Mouse (Mus musculus) large intestine, adult 2 months (tissue): ENCODE measurements around the gene Gtf3c6. TPM values are rescaled to one million over a fixed set of nuclear protein-coding genes. Genes with fewer than 3 reads are reported as not detected.

Experiments used
- DNase-seq: peaks from one replicate; pipeline ENCODE4 v3.0.0-alpha.2; 2012; ENCODE audit warnings: low read depth, low spot score
- WGBS: fragments of 180-500 bp; shearing (Covaris S2); methylation state at CpG from one replicate; pipeline ENCODE4 v1.1.7; 2018; 5-methylcytosine and 5-hydroxymethylcytosine counted together
- polyA plus RNA-seq: library from polyadenylated mRNA; depleted of rRNA; stranded (reverse); fragments of >200 nt; gene quantifications from 2 replicates; pipeline ENCODE4 v1.2.3, GENCODE M21; 2012

Gtf3c6 gene
- polyA plus RNA-seq, 1 experiment, result 6.4 TPM

DNA sequence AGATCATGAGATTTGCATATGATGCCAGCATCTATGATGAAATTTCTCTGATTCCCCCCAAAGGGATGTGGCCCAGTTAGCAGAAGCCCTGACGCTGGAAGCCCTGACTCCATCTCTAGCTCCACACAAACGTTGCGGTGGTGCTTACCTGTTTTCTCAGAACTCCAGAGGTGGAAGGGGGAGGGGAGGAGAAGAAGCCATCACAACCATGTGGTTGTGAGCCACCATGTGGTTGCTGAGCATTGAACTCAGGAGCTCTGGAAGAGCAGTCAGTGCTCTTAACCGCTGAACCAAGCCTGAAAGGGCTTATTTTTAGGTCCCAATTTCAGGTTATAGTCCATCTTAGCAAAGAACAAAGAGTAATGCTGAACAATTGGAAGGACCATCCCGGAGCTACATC is 2.4 kb upstream of the Gtf3c6 start:
- DNase-seq, result no peak
- 75% methylated on average over 5 of the region's 5 CpGs for WGBS

DNA sequence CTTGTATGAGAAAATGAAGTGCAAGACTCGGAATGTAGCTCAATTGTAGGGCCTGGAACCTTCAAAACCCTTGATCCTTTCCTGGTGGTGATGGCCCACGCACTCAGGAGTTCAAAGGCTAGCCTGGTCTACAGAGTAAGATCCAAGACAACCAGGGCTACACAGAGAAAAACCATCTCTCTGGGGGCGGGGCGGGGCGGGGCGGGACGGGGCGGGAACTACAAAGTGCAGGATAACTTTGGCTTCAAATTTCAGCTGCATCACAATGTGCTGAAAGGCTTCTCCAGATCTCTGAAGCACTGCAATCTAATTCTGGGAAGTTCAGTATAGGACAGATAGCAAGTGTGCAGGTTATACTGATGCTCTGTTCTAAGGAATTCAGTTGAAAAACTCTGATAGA is 1.6 kb upstream of the Gtf3c6 start:
- DNase-seq, result no peak
- WGBS, result 13% methylated on average over 8 of the region's 8 CpGs

DNA sequence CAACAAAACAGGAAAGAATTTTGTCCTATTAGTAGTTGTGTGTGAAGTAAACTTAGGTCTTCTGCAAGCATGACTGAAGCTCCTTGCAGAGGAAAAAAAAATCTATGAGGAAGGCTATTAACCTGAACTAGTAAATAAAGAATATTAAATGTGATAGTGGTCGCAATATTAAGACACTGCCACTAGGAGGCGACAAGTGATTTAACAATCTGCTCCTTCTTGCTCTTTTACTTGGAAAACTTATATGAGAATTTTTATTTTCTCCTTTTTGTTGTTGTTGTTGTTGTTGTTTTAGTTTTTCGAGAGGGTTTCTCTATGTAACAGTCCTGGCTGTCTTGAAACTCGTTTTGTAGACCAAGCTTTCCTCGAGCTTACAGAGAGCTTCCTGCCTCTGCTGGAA is 1.1 kb upstream of the Gtf3c6 start:
- 0% methylated on average over 5 of the region's 5 CpGs for WGBS
- peak; percentile 44 for DNase-seq

DNA sequence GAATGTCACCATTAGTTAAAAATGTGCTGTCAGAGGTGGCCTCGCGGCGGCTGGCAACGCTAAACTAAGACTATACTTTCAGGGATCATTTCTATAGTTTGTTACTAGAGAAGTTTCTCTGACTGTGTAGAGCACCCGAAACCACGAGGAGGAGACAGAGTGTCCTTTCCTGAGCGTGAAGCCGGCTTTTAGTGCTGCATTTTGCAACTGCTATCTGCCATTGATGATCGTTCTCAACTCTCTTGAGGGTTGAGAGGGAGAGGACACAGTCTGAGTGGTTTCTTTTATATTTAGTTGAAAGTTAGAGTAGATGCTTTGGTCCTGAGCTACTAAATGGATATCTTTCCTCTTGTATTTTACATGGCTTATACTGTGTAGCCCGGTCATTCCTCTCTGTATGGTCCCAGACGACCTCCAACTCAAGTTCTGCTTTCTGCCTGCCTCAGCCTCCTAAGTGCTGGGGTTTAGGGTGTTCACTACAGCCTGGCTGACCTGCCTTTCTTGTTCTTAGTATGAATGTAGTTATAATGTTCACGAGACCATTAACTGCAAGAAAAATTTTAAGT is 576 bp upstream of the Gtf3c6 start:
- 0% methylated on average over 12 of the region's 12 CpGs for WGBS
- DNase-seq, result peak; percentile 74

DNA sequence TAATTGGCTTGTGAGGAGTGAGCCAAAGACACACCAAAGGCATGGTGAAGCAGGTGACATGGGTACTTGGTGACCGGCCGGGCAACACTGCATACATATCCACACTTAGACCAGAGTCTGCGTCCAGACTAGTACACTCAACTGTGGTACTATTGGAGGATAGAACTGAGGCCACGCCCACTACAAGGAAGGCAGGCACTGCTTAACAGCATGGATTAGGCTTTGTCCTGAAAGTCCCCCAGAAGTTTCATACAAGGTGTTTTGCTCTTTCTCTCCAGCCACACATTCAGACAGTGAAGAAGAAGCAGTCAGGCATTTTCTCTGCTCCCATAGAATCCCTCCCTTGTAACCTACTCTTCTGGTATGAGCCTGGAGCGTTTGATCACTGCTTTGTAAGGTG is 1.2 kb downstream of the Gtf3c6 start:
- WGBS, result 0% methylated on average over 5 of the region's 5 CpGs
- peak; percentile 51 for DNase-seq

- 90% methylated on average over 6 of the region's 6 CpGs for WGBS
These were observed 6.9 kb downstream of the Gtf3c6 start for GRCm38 (mm10) chr10:40250969-40251368.

DNA sequence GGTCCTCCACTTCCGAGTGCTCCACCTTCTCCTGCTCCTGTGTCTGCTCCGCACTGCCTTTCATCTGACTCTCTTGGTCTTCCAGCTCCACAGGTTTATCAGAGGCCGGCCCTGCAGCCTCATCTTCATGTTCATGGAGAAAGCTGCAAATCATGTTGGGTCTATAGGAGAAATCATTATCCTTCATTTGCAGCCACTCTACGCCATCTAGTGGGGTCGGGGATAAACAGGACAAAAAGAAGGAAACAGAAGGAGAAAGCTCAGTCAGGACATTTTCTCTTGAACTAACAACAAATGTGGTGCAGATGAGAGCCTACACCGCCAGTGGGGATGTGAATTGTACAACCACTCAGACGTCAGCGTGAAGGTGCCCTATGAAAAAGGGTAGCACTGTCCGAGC is 8.3 kb downstream of the Gtf3c6 start:
- WGBS, result 84% methylated on average over 9 of the region's 9 CpGs
- DNase-seq, result no peak

More at GRCm38 (mm10) chr10:40250969-40251368, 6.9 kb downstream of the Gtf3c6 start:
- no peak for DNase-seq

DNA sequence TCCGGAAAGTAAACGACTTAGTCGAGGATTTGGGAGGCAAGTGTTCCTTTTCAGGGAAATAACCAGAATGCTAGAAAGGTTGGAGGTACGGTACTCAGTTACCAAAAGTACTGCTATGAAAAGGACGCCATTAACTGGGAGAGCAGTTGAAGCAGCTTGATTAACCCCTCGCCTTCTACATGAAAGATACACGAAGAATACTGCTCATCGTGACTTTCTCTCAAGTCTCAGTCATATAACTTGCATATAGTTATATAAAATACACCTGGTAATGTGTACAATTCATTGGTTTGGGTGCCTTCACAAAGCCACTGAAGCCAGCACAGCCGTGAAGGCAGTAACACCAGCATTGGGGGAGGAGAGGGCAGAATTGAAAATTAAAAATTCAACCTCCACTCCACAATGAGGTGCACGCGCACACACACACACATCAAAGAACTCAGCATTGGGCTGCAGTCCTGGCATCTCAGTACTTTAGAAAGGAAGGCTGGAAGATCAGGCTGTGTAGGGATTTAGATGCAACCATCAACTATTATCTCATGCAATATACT is 10.7 kb downstream of the Gtf3c6 start:
- 24% methylated on average over 11 of the region's 11 CpGs for WGBS
- DNase-seq, result no peak

GRCm38 (mm10) chr10:40246374-40247165 is 11.3 kb downstream of the Gtf3c6 start, which contains the start of gene Rpf2:
TSS of gene Rpf2 (minus strand) at chr10:40247036.
- WGBS, result under 1% methylated on average over 54 of the region's 54 CpGs
- peak; percentile 76 for DNase-seq

GRCm38 (mm10) chr10:40237826-40238225 is 20.1 kb downstream of the Gtf3c6 start:
- 96% methylated on average over 5 of the region's 5 CpGs for WGBS
- DNase-seq, result no peak

- WGBS, result 87% methylated on average over 3 of the region's 3 CpGs
- DNase-seq, result no peak
These were observed 24.7 kb downstream of the Gtf3c6 start for GRCm38 (mm10) chr10:40233241-40233640.

DNA sequence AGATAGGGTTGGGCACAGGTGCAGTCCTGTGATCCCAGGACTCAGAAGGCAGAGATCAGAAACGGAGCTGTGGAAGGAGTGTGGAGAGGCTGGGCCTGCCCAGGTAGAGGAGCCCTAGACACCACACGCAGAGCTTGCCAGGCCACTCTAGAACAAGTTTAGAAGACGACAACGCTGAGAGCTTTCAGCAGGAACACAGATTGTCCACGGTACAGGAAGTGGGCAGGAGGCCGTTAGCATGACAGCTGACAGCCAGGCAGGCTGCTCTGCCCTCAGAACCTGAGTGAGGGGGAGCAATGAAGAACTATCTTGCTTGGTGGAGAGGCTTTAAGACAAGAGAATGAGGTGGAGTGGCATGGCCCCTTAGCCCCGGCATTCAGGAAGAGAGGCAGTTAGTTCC is 25.5 kb downstream of the Gtf3c6 start:
- WGBS, result 70% methylated on average over 7 of the region's 7 CpGs
- DNase-seq, result no peak

GRCm38 (mm10) chr10:40229725-40230124 is 28.2 kb downstream of the Gtf3c6 start:
- WGBS, result 96% methylated on average over 1 of the region's 1 CpGs
- no peak for DNase-seq

DNA sequence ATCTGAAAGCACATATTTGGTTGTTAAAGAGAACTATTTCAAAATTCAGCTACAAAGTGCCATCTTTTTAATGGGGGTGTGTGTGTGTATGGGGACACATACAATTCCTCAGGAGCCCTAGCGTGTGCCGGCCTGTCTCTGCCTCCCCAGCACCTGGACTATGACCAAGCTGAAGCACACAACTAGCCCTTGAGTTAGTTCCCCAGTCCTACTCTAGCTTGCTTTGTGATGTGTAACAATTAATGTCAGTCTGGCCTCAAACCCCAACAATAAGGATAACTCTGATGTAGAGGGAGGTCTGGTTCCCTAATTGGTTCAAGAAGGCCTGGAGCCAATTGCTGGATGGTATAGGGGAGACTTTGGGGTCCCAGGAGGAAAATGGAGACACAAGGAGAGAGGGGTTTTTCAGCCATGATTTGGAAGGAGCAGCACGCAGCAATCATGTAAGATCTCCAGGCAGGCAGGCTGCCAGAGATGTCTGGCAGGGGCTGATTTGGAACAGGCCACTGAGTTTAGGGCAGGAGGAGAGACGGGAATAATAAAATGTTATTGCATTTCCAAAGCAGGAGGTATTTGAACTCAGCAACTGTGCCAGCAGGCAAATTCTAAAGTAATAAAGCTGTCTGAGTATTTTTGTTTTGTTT is 30.1 kb downstream of the Gtf3c6 start:
- DNase-seq, result no peak
- 57% methylated on average over 4 of the region's 4 CpGs for WGBS

DNA sequence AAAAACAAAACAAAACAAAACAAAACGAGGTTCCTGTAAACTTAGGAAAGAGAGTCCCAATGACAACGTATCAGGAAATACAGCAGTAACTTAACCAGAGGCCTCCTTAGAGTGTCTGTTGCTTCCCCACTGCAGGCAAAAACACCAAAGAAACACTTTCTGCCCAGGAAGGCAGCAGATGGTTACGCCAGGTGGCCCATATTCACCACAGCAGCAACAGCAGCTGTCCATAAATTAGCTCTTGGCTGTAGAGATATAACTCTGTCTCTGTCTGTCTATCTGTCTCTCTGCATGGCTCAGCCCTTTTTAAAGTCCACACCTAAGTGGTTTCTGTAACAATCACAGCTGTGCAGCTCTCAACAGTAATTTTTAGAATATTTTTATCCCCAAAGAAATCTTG is 39.0 kb downstream of the Gtf3c6 start:
- WGBS, result 67% methylated on average over 3 of the region's 3 CpGs
- DNase-seq, result no peak

DNA sequence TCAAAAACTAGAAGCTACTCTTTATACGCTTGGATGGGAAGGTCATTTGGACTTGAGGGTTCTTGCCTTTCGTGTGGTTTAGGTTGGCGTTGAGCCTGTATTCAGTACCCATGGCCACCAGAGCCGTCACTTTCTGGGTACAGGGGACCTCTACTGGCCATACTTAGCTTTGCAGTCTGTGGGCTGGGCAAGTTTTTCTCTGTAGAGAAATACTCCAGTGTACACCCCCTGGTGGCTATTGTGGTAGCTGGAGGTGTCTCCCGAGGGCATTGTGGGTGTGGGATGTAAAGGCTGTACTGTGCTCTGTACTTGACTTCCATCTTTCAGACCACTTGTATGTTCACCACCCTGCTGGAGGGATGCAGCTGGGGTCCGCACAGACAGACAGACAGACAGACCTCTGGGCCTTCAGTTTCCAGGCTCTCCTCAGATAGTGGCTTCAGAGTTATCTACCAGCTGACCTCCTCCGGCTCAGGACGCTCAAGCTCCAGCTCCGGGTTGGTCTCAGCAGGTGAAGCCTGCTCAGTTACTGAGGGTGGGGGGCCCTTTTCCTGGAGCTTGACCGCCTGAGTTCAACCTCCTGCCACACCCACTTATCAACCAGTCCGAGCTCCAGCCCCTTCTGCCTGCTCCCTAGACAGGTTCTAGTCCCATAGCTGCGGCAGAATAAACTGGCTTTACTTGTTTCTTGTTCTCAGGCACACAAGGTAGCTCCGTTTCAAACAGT is 45.3 kb downstream of the Gtf3c6 start:
- peak; percentile 85 for DNase-seq
- 25% methylated on average over 13 of the region's 13 CpGs for WGBS
